Mouse (Mus musculus): ENCODE measurements around the gene Olfr911-ps1.

Olfr911-ps1 gene

GRCm38 (mm10) chr9:38521280-38521679, at the start of gene Olfr911-ps1:
TSS of gene Olfr911-ps1 (plus strand) at chr9:38521580.
- no peak for DNase-seq

- no peak for DNase-seq
Observed at GRCm38 (mm10) chr9:38486785-38487184, 34.6 kb upstream of the Olfr911-ps1 start, which contains the start of gene Olfr906. TSS of gene Olfr906 (plus strand) at chr9:38487085.

GRCm38 (mm10) chr9:38495501-38495900, 25.9 kb upstream of the Olfr911-ps1 start, which contains the start of gene Olfr907:
TSS of gene Olfr907 (plus strand) at chr9:38495801.
- no peak for DNase-seq

GRCm38 (mm10) chr9:38512353-38512752, 9.0 kb upstream of the Olfr911-ps1 start:
- DNase-seq: no peak

GRCm38 (mm10) chr9:38537549-38537948, 16.2 kb downstream of the Olfr911-ps1 start, which contains the start of gene Olfr910:
TSS of gene Olfr910 (plus strand) at chr9:38537849.
- no peak for DNase-seq

Data from cerebellum, adult 9-11 months (tissue).